Mouse (Mus musculus): Measurements from ENCODE around the gene Pdzd4.

Gene Pdzd4

DNA sequence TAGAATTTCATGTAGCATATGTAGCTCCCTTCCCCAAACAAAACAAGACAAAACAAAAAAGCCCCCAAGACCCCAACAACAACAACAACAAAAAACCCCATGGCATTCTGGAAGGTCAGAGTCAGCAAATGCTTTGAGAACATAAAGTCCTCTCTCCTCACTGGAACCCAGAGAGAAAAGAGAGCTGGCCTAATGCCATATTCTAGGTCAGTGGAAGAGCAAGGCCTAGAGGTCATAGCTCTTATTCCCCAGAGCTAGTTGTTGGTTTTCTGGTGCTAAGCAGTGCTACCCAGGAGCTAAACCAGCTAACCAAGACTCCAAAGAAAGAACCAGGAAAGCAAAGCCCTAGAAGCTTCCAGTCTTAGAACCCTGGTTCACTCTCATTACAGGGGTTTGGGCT, 39.1 kb downstream of the Pdzd4 start:
- DNase-seq (ENCODE audit: low spot score) = no peak

DNA sequence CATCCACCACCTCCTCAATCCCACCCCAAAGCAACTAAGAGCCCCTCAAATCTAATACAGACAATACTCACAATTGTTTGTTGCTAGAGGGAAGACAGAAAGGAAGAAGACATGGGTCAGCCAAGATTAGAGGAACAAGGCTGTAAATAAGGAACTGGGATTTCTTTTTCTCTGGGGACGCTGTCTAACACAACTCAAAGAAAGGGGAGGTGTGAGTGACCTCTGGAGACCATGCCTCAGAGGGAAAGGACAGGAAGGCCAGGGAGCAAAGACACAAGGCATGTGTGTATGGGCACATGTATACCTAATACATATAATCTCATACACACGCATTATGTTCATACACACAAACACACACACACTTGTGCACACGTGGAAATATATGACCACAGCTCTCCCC, 42.5 kb downstream of the Pdzd4 start:
- no peak for DNase-seq (ENCODE audit: low spot score)

DNA sequence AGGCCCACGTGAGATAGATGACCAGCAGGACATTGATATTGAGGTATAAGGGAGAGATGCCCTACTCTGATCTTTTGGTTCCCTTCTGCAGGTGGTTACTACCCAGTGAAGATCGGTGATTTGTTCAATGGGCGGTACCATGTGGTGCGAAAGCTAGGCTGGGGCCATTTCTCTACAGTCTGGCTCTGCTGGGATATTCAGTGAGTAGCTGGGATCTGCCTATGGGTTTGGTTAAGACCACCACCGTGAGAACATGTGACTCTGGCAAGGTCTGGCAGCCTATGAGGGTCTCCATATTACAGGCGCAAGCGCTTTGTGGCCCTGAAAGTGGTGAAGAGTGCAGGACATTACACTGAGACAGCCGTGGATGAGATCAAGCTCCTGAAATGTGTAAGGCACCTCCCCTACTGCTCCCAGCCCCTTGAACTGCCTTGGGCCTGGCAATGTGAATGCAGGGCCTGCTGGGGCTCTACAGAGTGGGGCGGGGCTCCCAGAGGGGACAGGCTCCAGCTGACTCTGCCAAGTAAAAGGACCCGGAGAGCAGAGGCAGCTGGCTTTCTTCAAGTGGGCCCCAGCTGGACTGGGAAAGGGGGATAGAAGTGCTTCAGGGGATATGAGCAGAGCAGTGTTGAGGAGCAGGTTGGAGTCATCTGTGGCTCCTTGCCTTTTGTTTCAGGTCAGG, 49.8 kb downstream of the Pdzd4 start:
- no peak for DNase-seq (ENCODE audit: low spot score)

DNA sequence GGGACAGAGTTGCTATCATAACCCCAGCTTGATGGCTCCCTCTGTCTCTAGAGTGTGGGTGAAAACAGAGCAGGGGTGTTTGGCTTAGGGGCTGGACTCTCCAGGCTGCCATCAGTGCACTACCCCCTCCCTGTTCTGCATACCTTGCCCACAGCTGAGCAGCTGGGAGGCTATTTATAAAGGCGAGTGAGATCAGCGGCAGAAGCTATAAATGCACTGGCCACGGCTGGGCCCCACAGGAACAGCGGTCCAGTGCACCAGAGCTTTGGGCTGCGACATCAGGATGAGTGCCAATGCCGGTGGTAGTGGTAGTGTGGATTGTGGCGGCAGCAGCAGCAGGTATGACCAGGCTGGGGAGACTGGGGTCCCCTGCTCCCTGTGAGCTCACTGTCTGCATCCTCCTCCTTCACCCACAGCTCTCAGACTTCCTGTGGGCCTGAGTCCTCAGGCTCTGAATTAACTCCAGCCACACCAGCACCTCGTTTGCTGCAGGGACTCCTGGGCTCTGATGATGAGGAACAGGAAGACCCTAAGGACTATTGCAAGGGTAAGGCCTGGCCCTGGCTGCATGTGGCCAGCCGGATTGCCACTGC, 50.5 kb downstream of the Pdzd4 start, which contains the start of gene Srpk3:
Gene Srpk3 (plus strand): TSS at position 238 of the 593 bp plus-strand sequence.
- no peak for DNase-seq (ENCODE audit: low spot score)

DNA sequence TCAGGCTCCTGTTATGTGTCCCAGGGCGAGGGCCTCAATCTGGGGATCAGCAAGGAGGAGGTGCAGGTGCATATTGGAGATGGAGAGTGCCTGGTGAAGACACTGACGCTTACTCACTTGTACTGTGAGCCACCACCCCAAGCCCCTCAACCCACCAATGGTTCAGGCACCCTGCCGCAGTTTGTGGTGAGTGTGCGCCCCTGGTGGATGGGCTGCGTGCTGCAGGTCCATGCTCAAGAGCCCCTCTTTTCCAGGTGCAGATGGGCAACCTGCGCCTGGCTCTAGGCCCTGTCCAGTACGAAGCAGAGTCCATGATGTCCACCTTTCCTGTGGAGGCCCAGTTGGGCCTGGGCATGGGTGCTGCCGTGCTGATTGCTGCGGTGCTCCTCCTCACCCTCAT, 57.5 kb downstream of the Pdzd4 start:
- no peak for DNase-seq (ENCODE audit: low spot score)

DNA sequence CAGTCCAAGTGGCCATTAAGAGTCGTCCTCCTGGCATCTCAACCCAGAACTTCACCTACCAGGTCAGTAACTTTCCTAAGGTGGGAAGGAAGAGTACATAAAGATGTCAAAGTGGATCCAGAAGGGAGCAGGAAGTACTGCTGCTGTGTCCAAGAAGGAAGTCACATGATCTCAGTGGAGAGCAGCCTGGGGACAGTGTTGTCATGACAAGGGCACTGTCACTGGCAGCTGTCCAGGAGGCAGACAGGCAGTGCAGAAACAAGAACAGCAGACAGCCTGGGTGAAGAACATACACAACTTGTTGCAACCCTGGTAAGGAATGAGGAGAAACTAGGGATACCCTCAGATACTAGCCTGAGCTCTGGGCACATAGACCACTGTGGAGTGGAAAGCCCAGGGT, 59.5 kb downstream of the Pdzd4 start:
- no peak for DNase-seq (ENCODE audit: low spot score)

DNA sequence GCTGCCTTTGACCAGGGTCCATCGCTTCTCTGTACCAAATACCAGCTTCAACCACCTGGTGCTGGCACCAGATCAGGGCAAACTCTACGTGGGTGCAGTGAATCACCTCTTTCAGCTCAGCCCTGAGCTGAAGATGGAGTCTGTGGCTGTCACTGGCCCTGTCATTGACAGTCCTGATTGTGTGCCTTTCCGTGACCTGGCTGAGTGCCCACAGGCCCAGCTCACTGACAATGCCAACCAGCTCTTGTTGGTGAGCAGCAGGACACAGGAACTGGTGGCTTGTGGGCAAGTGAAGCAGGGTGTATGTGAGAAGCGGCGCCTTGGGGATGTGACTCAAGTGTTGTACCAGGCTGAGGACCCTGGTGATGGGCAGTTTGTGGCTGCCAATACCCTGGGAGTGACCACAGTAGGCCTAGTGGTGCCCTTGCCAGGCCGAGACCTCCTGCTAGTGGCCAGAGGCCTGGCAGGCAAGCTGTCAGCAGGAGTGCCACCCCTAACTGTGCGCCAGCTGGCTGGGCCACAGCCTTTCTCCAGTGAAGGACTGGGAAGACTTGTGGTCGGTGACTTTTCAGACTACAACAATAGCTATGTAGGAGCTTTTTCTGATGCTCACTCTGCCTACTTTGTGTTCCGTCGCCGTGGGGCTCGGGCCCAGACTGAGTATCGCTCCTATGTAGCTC, 66.0 kb downstream of the Pdzd4 start:
- no peak for DNase-seq (ENCODE audit: low spot score)

DNA sequence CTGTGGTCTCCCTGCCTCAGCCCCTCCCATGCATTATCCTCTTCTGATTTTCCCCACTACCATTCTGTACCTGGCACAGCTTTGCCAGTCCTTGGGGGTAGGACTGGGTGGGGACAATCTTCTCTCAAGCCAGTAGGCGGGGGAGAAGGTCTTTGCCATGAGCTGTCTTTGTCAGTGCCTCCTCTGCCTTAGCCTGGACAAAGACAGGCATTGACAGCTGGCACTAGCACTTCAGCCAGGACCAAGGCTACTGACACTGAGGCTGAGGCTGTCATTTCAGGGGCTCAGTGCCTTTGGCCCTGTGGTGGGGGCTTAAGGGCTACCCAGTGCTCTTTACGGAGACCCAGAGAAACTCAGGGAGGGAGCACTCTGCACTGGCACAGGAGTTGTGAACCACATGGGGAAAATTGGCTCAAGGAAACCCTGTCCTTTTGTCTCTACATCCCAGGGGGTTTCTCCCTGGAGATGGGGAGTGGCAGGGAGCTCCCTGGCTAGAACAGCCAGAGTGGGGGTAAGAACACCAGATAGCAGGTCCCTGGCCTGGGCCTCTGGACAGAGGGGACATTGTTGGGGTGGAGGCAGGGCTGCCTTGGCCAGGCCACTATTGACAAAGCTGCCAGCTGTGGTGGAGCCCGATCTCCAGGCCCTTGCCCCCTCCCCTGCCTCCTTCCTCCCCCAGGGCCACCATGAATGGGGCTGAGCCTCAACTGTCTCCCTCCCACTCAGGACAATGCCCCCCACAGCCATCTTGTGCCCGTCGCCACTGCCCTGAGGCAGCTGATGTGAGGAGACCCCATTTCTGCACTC, 68.2 kb downstream of the Pdzd4 start, which contains the start of gene Plxnb3:
Gene Plxnb3 (plus strand): TSS at position 757 of the 807 bp plus-strand sequence.
- DNase-seq (ENCODE audit: low spot score) = no peak

DNA sequence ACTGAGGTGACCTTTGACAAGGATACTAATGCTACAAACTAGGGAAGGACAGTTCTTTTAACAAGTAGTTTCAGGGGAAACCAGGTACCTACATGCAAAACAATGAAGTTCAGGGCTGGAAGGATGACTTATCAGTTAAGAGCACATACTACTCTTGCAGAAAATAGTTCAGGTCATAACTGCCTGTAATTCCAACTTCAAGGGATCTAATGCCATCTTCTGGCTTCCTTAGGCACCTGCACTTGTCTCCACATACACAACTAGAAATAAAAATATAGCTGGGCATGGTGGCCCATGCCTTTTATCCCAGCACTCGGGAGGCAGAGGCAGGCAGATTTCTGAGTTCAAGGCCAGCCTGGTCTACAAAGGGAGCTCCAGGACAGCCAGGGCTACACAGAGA, 75.8 kb downstream of the Pdzd4 start:
- DNase-seq (ENCODE audit: low spot score) = no peak

DNA sequence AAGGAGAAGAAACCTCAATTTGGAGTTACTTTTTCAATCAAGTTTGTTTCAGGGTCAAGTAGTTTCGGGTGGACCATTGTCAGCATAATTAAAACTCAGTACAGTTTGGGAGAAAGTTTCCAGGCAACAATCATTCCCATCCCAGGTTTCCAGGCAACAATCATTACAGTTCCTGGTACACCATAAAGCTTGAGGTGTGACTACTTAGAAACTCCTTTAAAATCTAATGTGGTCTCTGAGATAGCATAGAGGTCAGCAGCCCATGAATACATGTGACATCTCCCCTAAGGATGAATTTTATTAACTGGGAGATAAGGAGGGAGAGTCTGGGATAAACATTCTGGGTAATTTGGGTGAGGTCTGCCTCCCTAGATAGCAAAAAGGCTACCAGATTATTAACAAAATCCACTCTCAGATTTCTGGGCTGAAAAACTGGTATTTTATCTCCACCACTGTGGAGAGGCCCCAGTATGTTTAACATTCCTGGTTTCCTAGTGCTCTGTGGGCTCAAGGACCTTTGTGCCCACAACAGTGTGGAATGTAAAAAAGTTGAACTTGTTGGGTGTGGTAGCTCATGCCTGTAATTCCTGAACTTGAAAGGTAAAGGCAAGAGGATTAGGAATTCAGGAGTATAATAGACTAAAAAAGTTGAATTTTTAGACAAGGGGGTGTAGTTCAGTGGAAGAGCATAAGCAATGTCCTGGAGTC, 79.8 kb downstream of the Pdzd4 start:
- DNase-seq (ENCODE audit: low spot score) = no peak
